Mouse (Mus musculus) cerebellum, postnatal 36 days (tissue): ENCODE measurements around the gene Gm37240.

Experiments used
- DNase-seq, 2 experiments: peaks; one replicate each; pipeline ENCODE4 v3.0.0; 2021 to 2022; ENCODE audit warnings: mixed read lengths in 2 of 2

Gene Gm37240

DNA sequence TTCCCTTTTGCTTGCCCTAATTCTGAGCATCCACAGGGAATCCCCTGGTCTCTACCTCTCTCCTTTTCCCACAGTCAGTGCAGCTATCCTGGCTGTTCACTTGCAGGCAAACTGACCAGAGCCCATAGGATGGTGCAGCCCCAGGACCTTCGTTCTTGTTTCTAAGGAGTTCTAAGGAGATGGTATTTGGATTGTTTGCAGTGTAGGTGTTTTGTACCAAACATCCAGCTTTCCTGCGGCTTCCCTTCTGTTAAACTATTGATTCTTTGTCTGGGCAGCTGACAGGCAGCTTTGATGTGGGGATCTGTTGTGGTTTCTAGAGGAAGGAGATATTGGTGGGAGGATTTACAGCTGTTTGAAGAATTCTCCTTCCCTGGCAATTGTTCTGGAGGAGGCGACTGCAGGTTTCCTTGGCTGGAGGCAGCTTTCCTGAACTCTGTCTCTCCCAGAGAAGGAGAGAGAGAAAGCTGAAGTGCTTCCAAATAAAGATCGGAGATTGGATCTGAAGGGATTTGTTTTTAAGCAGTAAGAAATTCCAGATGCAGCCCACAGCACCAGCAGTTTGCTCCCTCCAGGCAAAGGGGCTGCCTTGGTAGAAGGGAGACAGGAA lies 573.6 kb downstream of the Gm37240 start:
- DNase-seq: no peak

DNA sequence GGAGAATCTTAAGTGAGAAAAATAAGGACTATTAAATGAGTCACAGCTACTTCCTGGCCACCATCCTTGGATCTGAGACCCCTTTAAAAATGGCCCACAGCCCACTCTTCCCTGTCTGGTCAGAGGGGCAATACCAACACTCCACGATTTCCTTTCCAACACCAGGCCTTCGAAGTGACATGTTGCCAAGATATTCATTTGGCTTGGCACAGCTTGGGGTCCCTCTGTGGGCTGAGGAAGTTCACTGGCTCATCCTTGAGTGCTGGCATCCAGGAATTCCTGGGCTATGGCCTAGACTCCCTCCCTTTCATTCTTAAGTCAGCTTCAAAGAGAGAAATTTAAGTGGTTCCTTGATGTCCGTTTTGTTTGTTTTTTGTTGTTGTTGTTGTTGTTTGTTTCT lies 576.1 kb downstream of the Gm37240 start:
- no peak for DNase-seq

DNA sequence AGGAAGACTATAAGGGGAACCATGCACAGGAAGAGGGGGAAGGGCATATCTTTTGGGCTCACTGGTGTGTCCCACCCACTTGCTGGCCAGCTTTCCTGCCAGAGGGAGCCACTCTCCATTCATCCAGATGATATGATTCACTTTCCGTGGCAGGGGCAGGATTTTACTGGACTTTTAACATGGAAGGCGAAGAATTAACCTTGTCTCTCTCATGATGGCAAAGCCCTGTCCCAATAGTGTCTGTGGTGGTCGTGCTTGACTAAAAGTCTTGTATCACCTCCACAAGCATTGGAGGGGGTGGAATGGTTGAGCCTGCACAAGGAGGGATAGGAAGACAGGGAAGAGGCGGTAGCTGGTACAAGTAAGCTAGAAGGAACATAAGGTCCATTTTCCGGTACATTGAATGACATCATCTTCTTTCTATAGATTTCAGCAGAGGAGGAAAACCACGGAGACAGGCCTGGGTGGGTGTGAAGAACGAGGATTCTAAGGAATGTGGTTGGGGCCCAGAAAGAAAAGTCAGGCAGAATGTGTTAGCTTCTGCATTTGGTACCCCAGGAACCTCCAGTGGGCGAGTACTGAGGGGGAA lies 576.8 kb downstream of the Gm37240 start:
- no peak for DNase-seq

DNA sequence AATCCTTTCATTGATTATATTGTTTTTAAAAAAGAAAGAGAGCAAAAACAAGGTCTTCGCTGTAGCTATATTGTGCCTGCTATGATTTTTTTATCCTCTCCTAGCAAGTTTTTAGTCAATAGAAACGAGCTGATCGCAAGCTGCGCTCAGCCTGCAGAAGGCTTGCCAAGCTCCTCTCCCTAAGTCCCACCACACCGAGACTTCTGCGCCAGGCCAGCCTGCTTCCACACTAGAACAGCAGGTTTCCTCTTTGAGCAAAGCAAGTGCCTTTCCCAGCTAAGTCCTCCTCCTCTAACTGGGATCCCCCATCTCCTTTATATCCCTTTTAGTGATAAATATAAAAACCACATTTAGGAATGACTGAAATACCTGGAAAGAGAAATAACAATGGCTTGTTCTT lies 578.1 kb downstream of the Gm37240 start:
- DNase-seq: no peak

DNA sequence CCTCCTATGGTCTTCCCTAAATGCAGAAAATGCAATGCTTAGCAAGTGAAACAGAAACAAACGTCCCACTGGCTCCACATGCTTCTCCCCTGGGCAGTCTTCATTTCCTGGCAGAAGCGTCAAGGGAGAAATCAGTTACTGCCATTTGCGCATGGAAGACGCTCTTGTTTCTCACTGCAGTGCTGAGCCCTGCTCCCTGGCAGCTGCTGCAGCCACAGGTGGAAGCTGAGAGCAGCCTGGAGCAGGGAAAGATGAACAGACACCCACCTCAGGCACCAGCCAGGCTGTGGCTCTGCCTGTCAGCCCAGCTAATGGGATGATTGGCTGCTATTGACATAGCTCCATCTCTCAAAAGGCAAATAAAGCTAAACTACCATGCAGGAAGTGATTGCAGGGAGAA lies 578.6 kb downstream of the Gm37240 start:
- no peak for DNase-seq

DNA sequence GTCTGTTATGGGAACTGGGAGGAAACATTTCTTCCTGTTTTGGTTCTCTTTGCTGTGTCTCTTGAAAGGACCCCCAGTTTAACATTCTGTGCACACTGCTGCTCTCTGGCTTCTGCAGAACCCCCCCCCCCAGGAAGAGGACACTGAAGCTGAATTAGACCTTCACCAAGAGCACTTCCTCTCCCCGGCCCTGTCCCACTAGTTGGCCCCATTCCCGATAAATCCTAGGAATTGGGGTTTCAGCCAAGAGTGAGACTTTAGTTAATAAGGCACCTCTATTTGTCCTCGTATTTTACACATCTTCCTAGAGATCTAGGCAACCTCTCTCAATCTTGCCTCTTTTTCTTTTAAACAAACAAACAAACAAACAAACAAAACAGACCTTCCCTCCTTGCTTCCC lies 585.5 kb downstream of the Gm37240 start:
- no peak for DNase-seq

DNA sequence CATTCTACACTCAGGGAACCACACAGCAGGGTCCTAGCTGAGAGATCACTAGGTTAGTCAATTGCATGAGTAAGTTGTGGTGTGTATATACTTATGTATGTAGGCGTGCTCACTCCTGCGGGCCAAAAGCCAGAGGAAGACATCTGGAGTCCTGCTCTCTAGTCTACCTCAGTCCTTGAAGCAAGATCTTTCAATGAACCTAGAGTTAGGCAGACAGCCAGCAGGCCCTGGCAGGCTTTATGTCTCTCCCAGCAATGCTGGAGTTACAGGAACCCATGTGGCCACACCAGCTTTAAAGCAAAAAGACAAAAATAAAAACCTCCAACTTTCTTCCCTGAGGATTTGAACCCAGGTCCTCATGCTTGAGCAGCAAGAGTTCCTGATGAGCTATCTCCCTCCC lies 586.0 kb downstream of the Gm37240 start:
- peak in 1 of 2 experiments; percentile 14 for DNase-seq

DNA sequence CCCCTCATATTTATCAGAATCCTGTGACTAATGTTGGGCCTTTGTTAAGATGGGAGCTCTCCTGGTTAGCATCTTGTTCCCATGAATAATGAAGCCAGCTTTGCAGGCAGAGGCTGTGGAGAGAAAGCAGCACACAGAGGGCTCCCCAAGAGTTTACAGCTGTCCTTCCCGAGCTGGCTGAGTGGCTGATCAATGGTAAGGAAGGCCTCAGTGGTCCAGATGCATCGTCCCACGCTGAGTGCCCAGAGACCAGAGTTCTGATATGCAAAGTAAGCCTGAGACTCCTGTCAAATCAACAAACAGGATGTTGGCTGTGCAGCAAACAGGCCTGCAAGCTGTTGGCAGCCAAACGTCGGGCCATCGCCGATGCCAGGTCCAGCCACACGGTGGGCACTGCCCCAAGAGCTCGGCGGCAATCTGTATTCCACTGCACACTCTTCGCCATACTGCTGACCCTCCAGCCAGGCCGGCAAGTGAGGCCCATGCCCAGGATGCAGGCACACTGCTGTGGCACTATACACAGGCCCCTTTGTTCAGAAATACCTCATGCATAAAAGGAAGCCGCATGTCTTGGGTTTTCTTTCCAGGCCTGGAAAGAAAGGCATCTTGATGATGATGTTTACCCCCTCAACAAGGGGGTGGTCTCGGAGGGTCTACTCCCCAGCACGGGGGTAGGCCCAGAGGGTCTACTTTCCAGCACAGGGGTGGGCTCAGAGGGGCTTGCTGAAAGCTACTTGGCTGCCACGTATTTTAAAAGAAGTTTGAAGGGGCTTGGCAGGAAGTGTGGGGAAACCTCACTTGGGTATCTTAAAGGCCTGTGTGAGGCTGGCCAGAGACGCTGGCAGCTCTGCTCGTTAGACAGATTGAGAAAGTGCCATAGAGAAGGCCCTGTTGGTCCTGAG lies 587.4 kb downstream of the Gm37240 start:
- DNase-seq: peak; percentile 48 to 59

DNA sequence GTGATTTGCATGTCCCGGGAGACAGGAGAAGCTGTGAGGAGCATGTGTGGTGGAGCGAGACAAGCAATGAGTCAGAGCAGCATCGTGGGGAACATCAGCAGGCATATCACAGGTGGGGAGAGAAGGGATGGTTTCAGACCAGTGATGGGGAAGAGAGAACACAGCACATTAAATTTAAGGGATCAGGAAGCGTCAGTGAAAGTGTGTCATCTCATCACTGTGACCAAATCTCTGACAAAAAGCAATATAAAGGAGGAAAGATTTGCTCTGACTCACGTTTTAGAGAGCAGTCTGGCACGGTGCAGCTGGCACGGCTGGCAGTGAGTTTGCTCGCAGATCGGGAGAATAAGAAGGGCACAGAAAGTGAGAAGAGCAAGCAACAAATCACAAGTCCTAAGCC lies 592.1 kb downstream of the Gm37240 start:
- no peak for DNase-seq

DNA sequence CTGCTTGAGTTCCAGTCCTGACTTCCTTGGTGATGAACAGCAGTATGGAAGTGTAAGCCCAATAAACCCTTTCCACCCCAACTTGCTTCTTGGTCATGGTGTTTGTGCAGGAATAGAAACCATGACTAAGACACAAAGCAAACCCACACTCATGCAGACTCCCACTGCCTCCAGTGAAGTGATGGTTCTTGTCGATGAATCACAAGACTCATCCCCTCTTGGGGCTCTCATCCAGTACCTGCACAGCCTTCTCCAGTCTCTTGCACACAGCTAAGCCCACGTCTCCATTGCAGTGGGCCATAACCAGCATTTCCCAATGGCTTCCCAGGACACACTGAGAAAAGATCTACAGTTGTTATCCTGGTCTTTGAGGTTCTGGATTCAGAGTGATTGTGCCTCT lies 599.7 kb downstream of the Gm37240 start:
- no peak for DNase-seq

DNA sequence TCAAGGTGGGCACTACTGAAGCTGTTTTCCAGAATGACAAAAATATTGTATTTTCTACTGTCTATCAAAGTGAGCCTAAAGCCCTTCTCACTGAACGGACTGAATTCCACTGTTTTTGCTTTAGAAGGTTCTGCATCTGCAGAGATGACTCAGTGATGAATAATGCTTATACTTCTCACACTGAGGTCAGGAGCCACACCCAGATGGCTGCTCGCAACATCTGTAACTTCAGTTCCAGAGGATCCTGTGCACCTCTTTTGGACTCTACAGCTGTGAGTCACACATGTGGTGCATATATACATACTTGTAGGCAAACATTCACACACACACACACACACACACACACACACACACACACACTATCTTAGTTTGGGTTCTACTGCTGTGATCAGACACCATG lies 602.8 kb downstream of the Gm37240 start:
- no peak for DNase-seq

DNA sequence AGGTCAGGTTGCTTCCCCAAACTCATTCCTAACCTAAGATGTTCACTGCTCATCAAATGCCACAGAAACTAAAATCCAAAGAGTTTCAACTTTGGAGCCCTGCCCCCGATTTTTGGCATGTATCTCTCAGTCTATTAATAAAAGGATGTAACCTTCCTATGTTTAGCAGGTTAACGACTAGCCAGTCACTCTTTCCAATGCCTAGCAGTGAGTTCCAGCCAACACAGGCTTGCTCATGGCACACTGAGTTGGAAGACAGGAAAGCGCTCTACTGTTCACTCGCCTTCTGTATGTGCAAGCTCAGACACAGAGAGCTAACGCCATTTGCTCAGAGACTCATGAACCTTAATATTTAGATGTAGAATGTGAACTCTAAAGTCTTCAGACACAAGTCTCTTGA lies 604.5 kb downstream of the Gm37240 start:
- DNase-seq: no peak

DNA sequence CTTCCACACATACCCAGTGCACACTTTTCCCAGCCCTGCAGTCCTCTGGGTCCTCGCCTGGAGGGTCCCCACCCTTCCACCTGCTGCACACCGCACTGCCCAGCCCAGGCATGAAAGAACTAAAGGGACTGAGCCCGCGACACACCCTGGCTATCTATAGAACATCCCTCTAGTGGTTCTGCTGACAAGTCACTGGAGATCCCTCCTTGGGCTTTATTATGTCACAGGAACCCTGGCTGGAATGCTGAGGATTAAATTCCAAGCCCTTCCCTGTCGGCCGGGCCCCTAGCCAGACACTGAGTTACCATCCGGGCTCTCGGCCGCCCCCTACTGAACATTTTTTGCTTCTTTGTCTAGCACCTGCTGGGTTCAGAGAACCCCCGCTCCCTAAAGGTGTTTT lies 612.2 kb downstream of the Gm37240 start:
- peak; percentile 25 to 40 for DNase-seq

DNA sequence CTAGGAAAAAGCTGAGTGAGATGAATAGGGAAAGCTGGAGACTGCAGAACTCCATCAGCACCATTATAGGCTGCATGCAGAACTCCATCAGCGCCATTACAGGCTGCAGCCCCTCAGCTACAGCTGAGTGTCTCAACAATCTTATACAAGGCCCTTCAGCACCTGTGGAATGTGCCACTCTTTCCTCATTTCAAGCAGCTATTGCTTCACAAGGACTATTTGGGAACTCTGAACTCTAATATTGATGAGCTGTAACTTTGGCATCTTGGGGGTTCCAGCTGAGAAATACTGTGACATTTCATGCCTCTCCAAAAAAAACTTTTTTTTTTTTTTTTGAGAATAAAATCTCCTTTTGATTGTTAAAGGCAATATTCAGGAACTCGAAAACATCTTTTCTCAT lies 615.8 kb downstream of the Gm37240 start:
- no peak for DNase-seq

DNA sequence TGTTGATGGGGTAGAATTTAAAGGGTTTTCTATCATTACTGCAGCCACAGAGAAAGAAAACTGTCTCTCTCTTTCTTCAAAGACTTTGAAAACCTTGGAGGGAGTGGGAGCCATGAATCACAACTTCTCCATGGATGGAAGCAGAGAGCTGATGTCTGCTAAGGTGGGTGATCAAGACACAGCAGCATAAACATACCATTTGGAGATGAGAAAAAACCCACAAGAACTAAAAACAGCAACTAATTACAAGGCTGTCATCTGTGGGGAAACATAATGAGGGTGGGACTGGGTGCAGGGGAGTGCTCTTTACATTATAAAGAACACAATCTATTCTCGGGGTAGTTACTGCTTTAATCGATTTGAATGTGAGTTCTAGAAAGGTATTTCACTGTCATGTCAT lies 622.4 kb downstream of the Gm37240 start:
- DNase-seq: no peak

DNA sequence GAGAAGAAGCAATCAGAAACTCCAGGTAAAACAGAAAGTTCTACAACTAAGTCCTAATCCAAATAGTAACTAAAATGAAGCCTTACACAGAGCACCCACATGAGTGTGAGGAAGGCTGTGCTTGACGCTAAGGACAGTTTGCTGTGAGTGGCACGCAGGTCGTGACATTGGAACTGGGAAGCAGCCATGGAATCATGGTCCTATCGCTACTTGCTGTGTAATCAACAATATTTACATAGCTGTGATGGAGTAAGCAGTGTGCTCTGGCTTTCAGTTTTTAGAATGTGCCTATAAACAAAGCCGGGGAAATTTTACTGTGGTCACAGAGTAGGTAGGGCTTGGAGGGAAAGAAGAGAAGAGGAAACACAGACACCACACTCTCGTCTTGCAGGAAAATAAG lies 622.8 kb downstream of the Gm37240 start:
- DNase-seq: no peak

DNA sequence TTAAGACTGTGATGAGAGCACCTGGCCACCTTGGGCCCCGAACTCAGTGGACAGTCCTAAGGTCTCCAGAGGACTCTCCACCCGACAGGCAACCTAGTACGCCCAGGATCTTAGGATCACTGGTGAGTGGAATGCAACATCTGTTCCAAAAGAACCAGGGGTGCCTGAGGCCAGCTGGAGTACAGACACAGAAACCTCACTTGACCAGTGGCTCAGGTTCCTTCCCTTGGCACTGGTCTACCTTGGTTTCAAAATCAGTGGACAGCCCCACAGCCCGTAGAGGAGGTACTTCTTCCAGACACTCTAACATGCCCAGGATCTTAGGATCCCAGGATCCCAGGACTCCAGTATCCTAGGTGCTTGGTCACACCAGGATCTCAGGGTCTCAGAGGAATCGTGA lies 632.8 kb downstream of the Gm37240 start:
- DNase-seq: no peak

DNA sequence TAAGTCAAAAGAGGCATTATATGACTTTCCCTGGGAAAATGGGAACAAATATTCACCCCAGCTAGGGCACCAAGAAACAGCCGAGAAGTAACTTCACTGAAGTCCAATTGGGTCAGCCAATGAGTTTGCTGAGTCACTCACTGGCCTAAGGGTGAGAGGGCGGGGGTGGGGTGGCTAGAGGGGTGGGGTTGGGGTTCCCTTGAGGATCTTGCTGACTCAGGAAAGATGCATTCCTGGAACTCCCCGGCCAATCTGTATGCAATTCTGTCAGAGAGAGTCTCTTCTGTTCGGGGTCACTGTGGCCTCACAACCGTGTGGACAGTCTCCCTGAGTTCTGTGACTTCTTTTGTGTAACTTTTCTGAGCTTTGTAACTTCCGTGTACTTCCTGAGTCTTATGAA lies 635.7 kb downstream of the Gm37240 start:
- no peak for DNase-seq

DNA sequence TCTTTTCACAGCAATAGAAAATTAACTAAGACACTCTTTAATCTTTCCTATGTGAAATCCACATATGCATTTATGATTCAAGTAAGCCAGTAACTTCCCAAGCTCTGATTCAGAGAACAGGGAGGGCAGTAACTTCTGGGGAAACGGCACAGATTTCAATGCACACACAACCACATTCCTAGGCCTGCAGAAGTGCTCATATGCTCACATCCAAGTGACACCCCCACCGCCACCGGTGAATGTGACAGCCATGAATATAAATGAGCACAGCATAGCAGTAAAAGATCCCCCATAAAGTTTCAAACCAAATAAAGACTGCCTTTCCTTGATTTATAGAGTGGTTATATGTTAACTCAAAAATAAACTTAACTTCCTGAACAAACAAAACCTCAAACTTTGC lies 641.2 kb downstream of the Gm37240 start:
- DNase-seq: no peak

DNA sequence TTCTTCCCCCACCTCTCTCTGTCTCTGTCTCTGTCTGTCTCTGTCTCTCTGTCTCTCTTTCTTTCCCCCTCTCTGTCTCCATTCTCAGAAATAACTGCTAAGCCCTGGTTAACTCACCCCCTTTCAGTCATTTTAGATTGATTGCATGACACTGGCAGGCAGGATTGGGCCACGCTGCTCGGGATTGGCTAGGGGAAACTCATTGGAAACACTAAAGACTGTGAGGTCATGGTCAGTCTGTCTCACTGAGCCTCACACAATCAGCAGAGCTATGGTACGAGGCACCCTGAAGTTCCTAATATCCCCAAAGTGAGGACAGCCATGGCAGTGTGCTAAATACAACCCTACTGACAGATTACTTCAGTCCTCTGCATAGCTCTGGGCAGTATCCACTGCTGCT lies 650.8 kb downstream of the Gm37240 start:
- DNase-seq: no peak

DNA sequence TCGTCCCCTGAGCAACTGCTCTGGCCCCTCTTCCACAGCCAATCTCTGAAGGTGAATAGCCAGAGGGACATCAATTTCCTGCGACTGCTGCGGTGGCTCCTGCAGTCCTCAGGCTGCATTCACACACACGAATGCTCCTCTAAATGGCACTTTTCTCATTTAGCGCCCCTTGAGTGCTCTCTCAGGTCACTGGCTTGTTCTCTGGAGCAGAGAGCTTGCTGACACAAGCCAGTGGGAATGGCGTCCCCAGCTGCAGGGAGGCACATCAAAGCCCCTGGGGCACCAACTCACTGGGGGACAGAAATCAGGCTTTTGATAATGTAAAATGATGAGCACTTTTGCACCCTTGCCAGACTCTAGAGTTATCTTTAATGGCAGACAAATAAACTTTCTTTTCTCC lies 654.5 kb downstream of the Gm37240 start:
- no peak for DNase-seq

DNA sequence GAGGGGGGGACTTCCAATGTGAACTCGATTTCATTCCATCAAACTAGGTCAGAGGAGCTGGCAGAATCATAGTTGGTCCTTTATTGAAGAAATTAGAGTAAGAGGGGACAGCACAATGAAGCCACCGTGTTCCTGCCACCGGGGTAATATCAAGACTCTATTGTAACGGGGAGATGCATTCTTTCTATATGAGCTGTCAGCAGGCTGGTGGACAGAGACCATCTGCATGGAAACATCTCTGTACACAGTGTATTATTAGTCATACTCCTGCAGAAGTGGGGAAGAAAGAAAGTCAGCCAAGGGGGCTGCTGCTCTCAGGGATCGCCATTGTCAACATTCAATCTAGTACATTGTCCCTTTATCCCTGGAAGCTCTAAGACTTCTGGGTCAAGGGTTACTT lies 665.3 kb downstream of the Gm37240 start:
- no peak for DNase-seq

DNA sequence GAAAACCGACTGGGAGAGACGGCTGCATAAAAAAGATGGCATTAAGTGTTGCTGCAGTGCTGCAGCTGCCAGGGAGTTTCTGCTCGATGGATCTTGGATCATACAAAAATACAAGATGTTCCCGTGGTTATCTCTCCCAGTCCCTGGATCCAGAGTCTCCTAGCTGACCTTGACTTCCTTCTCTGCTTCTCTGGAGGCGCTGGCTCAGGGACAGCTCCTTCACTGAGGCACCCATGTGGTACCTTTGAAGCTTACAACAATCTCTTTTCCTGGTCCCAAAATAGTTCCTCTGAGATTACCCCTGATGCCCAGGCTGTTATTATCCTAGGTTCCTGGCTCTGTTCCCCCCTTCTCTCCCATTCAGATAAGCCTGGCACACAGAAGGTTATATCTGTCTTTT lies 672.4 kb downstream of the Gm37240 start:
- DNase-seq: no peak

DNA sequence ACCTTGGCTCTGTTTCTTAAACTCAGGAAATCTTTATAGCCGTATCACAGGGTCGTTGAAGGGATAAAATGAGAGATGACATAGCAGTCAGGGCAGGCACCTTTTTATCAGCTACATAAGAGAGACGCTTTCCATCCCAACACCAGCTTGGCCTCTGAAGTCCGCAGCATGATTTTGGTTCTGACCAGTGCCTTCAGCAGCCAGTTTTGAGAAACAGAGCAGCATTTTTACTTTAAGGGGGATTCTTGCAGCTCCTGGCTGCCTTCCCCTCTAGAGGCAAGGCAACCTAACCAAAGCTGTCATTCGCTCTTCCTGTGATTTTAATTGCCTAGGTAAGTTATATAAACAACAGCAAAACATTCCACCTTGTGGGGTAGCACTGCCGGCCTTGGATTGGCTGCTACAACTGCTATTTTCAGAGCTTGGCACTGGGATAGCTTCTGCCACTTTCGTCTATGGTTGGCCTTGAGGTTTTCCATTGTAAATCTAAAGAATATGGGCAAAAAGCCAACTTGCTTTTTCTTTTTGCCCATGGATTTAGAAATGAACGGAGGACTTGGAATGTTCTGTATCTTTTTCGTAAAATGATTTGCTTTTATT lies 674.5 kb downstream of the Gm37240 start:
- no peak for DNase-seq
